Mouse (Mus musculus) small intestine, adult 2 months (tissue): ENCODE results near the gene Creb5.

Source experiments
- CTCF ChIP-seq: fragments of 200-500 bp; IDR thresholded peaks from 2 replicates; pipeline ENCODE4 v1.5.1; 2012; ENCODE audit warnings: low read depth, mild to moderate bottlenecking, control low read depth, inconsistent platforms, low read length, moderate library complexity, mixed read lengths; ENCODE audit not compliant: insufficient replicate concordance, insufficient read length; ENCODE audit errors: extremely low read depth
- POLR2A ChIP-seq: fragments of 200-500 bp; IDR thresholded peaks from 2 replicates; pipeline ENCODE4 v1.6.1; 2012; ENCODE audit warnings: low read depth, mild to moderate bottlenecking, control low read depth, inconsistent platforms, low read length, moderate library complexity

GRCm38 (mm10) chr6:53666503-53666902 is 379.4 kb downstream of the Creb5 start:
- TF ChIP-seq CTCF (no peak), POLR2A (no peak)
